Mouse (Mus musculus) kidney, adult 2 months (tissue): ENCODE measurements around the gene Gm20219.

ENCODE experiments used
- CTCF ChIP-seq: fragments of 200-500 bp; conservative IDR thresholded peaks from 2 replicates; pipeline ENCODE4 v1.5.1; 2011; ENCODE audit warnings: low read depth, mild to moderate bottlenecking, control low read depth, low read length, moderate library complexity, mixed read lengths; ENCODE audit not compliant: insufficient read depth, insufficient read length
- POLR2A ChIP-seq: fragments of 200-500 bp; IDR thresholded peaks from one replicate; pipeline ENCODE4 v1.6.1; 2011; ENCODE audit warnings: low read depth, low read length, control low read depth

DNA sequence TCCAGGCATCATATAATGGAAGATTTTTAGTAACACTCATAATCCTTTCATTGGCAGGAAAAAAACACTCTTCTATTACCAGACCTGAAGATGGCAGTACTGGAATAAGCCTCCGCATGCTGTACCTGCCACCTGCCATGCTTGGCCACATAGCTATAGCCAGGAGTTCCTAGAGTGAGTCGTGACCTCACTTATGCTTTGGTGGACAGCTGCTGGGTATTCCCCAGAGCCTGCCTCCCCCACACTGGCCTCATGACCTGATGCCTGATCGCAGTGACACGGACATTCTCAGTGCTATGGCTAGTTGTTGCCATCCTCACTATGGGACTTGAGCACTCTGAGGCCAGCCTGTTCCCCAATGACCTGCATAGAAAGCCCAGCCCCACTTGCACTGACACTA is 16.1 kb upstream of the Gm20219 start:
- TF ChIP-seq POLR2A (no peak), CTCF (no peak)
